Mouse (Mus musculus): ENCODE measurements at regions not wholly inside any gene's neighbourhood (a gene's known extent, or its start where the extent isn't known, plus 50 kb on each side); places are given as distances from the start of the nearest gene placed in this dataset.

DNA sequence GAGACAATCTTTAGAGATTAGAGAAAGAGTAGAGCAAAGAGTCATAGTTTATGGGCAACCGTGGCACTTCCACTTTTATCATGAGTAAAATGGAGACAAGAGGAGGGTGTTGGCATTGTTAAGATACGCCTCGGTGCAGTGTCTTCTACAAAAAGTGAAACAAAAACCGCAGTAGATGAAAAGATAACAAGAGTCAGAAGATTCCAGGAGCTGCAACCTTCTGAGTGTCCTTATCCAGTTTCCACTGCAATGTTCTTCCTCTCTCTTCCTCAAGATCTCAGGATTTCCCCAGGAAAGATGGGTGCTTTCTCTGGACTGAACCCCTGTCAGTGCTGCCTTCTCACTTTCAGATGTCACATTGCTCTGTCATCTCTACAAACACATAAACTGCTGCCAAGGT lies 82.3 kb upstream of the Lcn4 start:
- in situ Hi-C loops (cut with MboI; ENCODE audit: low pct_ligation_motif_present, low pct_unique_long_range_greater_than_20kb, low sequenced_read_pairs) (no loop called here), dilution Hi-C loops (cut with MboI; ENCODE audit: extremely low pct_ligation_motif_present, extremely low pct_unique_long_range_greater_than_20kb, low sequenced_read_pairs) (no loop called here)
- peaks cover 8% of the 10 kb centered on the region for H3K27me3 ChIP-seq (replicated peaks)
- H3K79me2 ChIP-seq (replicated peaks; ENCODE audit: control insufficient read depth, extremely low read depth, insufficient read depth, poor library complexity, severe bottlenecking): no peaks in the 10 kb centered on the region
- H3K4me1 ChIP-seq (ENCODE audit: control insufficient read depth in 1 of 2, insufficient read depth in 2 of 2): no peaks in the 10 kb centered on the region
- H3K4me3 ChIP-seq (replicated peaks in 1 of 3; ENCODE audit: low read depth in 2 of 3, low read length in 2 of 3, poor library complexity in 1 of 3): no peak overlapping the region
- no peak overlapping the region for H3K9ac ChIP-seq (ENCODE audit: insufficient read depth, low read depth)
- H3K4me2 ChIP-seq (ENCODE audit: insufficient read depth, low read depth, poor library complexity, severe bottlenecking): peak overlapping the region; percentile 67
- no peak for TF ChIP-seq USF1 (IDR thresholded peaks at IDR 0.05; ENCODE audit: low read depth, low read length)
- no peak for TF ChIP-seq HCFC1 (IDR thresholded peaks at IDR 0.05; ENCODE audit: low read depth, low read length)
- no peak for TF ChIP-seq POLR2AphosphoS2 (IDR thresholded peaks at IDR 0.05; ENCODE audit: low read depth, low read length)
- no peak for TF ChIP-seq BHLHE40 (IDR thresholded peaks at IDR 0.05; ENCODE audit: low read depth, low read length)
- no peak for TF ChIP-seq ETS1 (conservative IDR thresholded peaks at IDR 0.05; ENCODE audit: low read depth, low read length)
- TF ChIP-seq KAT2A (IDR thresholded peaks at IDR 0.05; ENCODE audit: insufficient replicate concordance, low read length): no peak
- TF ChIP-seq CHD2 (IDR thresholded peaks at IDR 0.05; ENCODE audit: low read length): no peak
- no peak for TF ChIP-seq SMC3 (IDR thresholded peaks at IDR 0.05; ENCODE audit: low read depth, low read length)
- TF ChIP-seq JUN (IDR thresholded peaks at IDR 0.05; ENCODE audit: insufficient read depth, low read depth, low read length): no peak
- TF ChIP-seq SIN3A (IDR thresholded peaks at IDR 0.05; ENCODE audit: low read length): no peak
- TF ChIP-seq USF2 (conservative IDR thresholded peaks at IDR 0.05; ENCODE audit: low read depth, low read length): no peak
- no peak for TF ChIP-seq MAX (IDR thresholded peaks at IDR 0.05; ENCODE audit: low read length)
- TF ChIP-seq RAD21 (IDR thresholded peaks at IDR 0.05; ENCODE audit: low read depth, low read length): no peak
- TF ChIP-seq POLR2A (IDR thresholded peaks at IDR 0.05; ENCODE audit: low read depth, low read length): no peak
- TF ChIP-seq CTCF (conservative IDR thresholded peaks at IDR 0.05 in 1 of 2, IDR thresholded peaks at IDR 0.05 in 1 of 2; ENCODE audit: low read depth in 2 of 2, low read length in 2 of 2): no peak
- TF ChIP-seq MAZ (IDR thresholded peaks at IDR 0.05; ENCODE audit: low read depth, low read length): no peak
- TF ChIP-seq EP300 (IDR thresholded peaks at IDR 0.05; ENCODE audit: low read length): no peak
- TF ChIP-seq NELFE (IDR thresholded peaks at IDR 0.05; ENCODE audit: low read depth, low read length): no peak
- TF ChIP-seq ZC3H11A (IDR thresholded peaks at IDR 0.05; ENCODE audit: low read depth, low read length): no peak
- no peaks in the 10 kb centered on the region for H3K9me3 ChIP-seq (replicated peaks; ENCODE audit: low read length)
- no peak for DNase-seq (ENCODE audit: extremely low read depth)
- no peaks in the 10 kb centered on the region for H3K36me3 ChIP-seq (replicated peaks in 1 of 2; ENCODE audit: control insufficient read depth in 1 of 2, insufficient read depth in 1 of 2, low read length in 1 of 2)
- H3K27ac ChIP-seq (ENCODE audit: insufficient read depth, low read depth): no peak overlapping the region

DNA sequence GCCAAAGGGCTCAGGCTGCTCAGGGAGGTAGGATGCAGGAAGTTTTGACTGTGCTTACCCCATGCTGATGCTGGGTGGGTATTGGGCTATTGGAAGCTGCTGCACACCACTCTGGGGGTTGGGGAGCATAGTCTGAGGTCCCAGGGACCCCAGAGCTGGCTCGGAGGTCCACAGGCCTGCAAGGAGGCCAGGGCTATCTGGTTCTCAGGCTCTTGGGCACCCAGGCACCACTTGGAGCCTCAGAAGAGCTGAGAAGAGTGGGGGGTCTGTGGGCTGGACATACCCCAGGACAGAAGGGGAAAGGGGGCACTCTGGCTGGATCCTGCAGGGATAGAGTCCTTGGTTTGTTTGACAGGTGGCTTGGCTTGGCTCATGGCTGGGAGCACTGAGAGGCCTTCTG lies 80.8 kb upstream of the Lcn4 start:
- H3K4me1 ChIP-seq (ENCODE audit: control insufficient read depth in 1 of 2, insufficient read depth in 2 of 2): no peaks in the 10 kb centered on the region
- H3K9ac ChIP-seq (ENCODE audit: insufficient read depth, low read depth): no peak overlapping the region
- DNase-seq (ENCODE audit: extremely low read depth): no peak
- no peaks in the 10 kb centered on the region for H3K36me3 ChIP-seq (replicated peaks in 1 of 2; ENCODE audit: control insufficient read depth in 1 of 2, insufficient read depth in 1 of 2, low read length in 1 of 2)
- no peak overlapping the region for H3K4me3 ChIP-seq (replicated peaks in 1 of 3; ENCODE audit: low read depth in 2 of 3, low read length in 2 of 3, poor library complexity in 1 of 3)
- H3K27me3 ChIP-seq (replicated peaks): peaks cover 8% of the 10 kb centered on the region
- in situ Hi-C loops (cut with MboI; ENCODE audit: low pct_ligation_motif_present, low pct_unique_long_range_greater_than_20kb, low sequenced_read_pairs): no loop called here
- H3K79me2 ChIP-seq (replicated peaks; ENCODE audit: control insufficient read depth, extremely low read depth, insufficient read depth, poor library complexity, severe bottlenecking): no peaks in the 10 kb centered on the region
- dilution Hi-C loops (cut with MboI; ENCODE audit: extremely low pct_ligation_motif_present, extremely low pct_unique_long_range_greater_than_20kb, low sequenced_read_pairs): no loop called here
- H3K9me3 ChIP-seq (replicated peaks; ENCODE audit: low read length): no peaks in the 10 kb centered on the region
- TF ChIP-seq MAZ (IDR thresholded peaks at IDR 0.05; ENCODE audit: low read depth, low read length): no peak
- TF ChIP-seq ZC3H11A (IDR thresholded peaks at IDR 0.05; ENCODE audit: low read depth, low read length): no peak
- no peak for TF ChIP-seq PAX5 (IDR thresholded peaks at IDR 0.05; ENCODE audit: low read length)
- TF ChIP-seq CTCF (conservative IDR thresholded peaks at IDR 0.05 in 1 of 2, IDR thresholded peaks at IDR 0.05 in 1 of 2; ENCODE audit: low read depth in 2 of 2, low read length in 2 of 2): no peak
- TF ChIP-seq ZKSCAN1 (IDR thresholded peaks at IDR 0.05; ENCODE audit: borderline replicate concordance, low read depth, low read length): no peak
- TF ChIP-seq RAD21 (IDR thresholded peaks at IDR 0.05; ENCODE audit: low read depth, low read length): no peak
- no peak for TF ChIP-seq SIN3A (IDR thresholded peaks at IDR 0.05; ENCODE audit: low read length)
- no peak for TF ChIP-seq TCF12 (IDR thresholded peaks at IDR 0.05; ENCODE audit: low read depth, low read length)
- TF ChIP-seq E2F4 (IDR thresholded peaks at IDR 0.05; ENCODE audit: insufficient replicate concordance, low read depth, low read length): no peak
- no peak for TF ChIP-seq MAX (IDR thresholded peaks at IDR 0.05; ENCODE audit: low read length)
- TF ChIP-seq HCFC1 (IDR thresholded peaks at IDR 0.05; ENCODE audit: low read depth, low read length): no peak
- no peak overlapping the region for H3K4me2 ChIP-seq (ENCODE audit: insufficient read depth, low read depth, poor library complexity, severe bottlenecking)
- no peak overlapping the region for H3K27ac ChIP-seq (ENCODE audit: insufficient read depth, low read depth)

Data from CH12.LX (cell line).